Mouse (Mus musculus) ES-Bruce4 (cell line): Measurements from ENCODE around the gene Nkg7. TPM values are rescaled to one million over a fixed set of nuclear protein-coding genes. Genes with fewer than 3 reads are reported as not detected.

ENCODE experiments used
- H3K27ac ChIP-seq: 2 replicates; pipeline ENCODE4 v1.5.1; 2012; ENCODE audit warnings: low read length, inconsistent platforms; ENCODE audit not compliant: insufficient read depth
- H3K27me3 ChIP-seq: 2 replicates; pipeline ENCODE4 v1.6.1; 2012; ENCODE audit warnings: mild to moderate bottlenecking, low read length, inconsistent platforms; ENCODE audit not compliant: control insufficient read depth, poor library complexity, insufficient read depth, severe bottlenecking
- H3K36me3 ChIP-seq: 2 replicates; pipeline ENCODE4 v1.6.1; 2012; ENCODE audit warnings: inconsistent platforms, mild to moderate bottlenecking, low read length, moderate library complexity; ENCODE audit not compliant: control insufficient read depth, poor library complexity, insufficient read depth, severe bottlenecking
- H3K4me1 ChIP-seq: one replicate; pipeline ENCODE4 v1.8.1; 2011; ENCODE audit warnings: low read length; ENCODE audit not compliant: control insufficient read depth, insufficient read depth
- H3K4me3 ChIP-seq: 2 replicates; pipeline ENCODE4 v1.5.1; 2011; ENCODE audit warnings: low read depth, mild to moderate bottlenecking, low read length
- H3K9ac ChIP-seq: 2 replicates; pipeline ENCODE4 v1.6.1; 2012; ENCODE audit warnings: low read depth, mild to moderate bottlenecking, inconsistent platforms; ENCODE audit not compliant: poor library complexity, severe bottlenecking
- H3K9me3 ChIP-seq: replicated peaks from 2 replicates; pipeline ENCODE4 v1.6.1; 2012; ENCODE audit warnings: mild to moderate bottlenecking, low read length, inconsistent platforms; ENCODE audit not compliant: control insufficient read depth, poor library complexity, insufficient read depth, severe bottlenecking
- CTCF ChIP-seq: IDR thresholded peaks from one replicate; pipeline ENCODE4 v1.8.1; 2011; ENCODE audit warnings: low read depth, low read length
- EP300 ChIP-seq: IDR thresholded peaks from 2 replicates; pipeline ENCODE4 v1.6.1; 2011; ENCODE audit warnings: low read depth, low read length; ENCODE audit not compliant: insufficient read depth
- POLR2A ChIP-seq: IDR thresholded peaks from one replicate; pipeline ENCODE4 v1.8.1; 2011; ENCODE audit warnings: low read length; ENCODE audit not compliant: insufficient read depth
- polyA plus RNA-seq: library from polyadenylated mRNA; stranded (reverse); fragments of >200 nt; gene quantifications from 2 replicates; pipeline ENCODE4 v1.2.4, GENCODE M21; 2011; ENCODE audit warnings: low read depth; ENCODE audit not compliant: missing spikeins, insufficient read depth, insufficient read length

Gene Nkg7
- polyA plus RNA-seq, 1 experiment, result not detected

DNA sequence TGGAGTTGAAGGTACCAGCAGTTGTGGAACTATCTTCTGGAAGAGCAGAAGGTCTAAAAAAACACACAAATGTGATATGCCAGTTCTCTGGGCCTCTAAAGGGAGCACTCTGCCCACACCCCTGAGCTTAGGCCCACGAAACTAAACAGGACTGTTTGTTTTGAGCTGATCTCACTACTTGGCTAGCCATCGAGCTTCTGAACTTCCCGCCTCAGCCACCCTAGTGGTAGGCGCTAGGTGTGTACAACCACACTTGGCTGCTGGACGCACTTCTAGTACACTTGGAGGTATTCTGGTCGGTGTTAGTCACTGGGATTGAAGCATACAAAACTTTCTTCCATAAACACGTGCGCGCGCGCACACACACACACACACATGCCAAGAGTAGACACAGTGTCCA, 14.9 kb downstream of the Nkg7 start:
- H3K27me3 ChIP-seq, result no peaks in the 10 kb centered on the region
- no peak for TF ChIP-seq POLR2A
- TF ChIP-seq CTCF, result no peak
- no peak for TF ChIP-seq EP300
- peaks cover 5% of the 10 kb centered on the region for H3K9me3 ChIP-seq
- H3K4me1 ChIP-seq, result no peaks in the 10 kb centered on the region
- no peak overlapping the region for H3K9ac ChIP-seq
- no peaks in the 10 kb centered on the region for H3K36me3 ChIP-seq
- H3K4me3 ChIP-seq, result no peak overlapping the region
- no peak overlapping the region for H3K27ac ChIP-seq

DNA sequence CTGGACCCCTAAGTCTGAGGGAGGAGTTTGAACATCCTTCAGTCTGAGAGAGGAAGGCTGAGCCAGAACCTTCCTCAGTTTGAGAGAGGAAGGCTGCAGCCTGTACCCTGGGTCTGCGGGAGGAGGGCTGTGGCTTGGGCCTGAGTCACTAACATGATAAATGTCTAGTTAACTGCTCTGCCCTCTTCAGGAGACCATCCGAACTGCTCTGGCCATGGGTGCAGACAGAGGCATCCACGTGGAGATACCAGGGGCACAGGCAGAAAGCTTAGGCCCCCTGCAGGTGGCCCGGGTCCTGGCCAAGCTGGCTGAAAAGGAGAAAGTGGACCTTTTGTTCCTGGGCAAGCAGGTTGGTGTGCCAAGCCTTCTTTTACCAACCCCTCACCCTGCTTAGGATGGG, 15.7 kb downstream of the Nkg7 start:
- Histone ChIP-seq H3K27me3 (no peaks in the 10 kb centered on the region), H3K36me3 (no peaks in the 10 kb centered on the region)

DNA sequence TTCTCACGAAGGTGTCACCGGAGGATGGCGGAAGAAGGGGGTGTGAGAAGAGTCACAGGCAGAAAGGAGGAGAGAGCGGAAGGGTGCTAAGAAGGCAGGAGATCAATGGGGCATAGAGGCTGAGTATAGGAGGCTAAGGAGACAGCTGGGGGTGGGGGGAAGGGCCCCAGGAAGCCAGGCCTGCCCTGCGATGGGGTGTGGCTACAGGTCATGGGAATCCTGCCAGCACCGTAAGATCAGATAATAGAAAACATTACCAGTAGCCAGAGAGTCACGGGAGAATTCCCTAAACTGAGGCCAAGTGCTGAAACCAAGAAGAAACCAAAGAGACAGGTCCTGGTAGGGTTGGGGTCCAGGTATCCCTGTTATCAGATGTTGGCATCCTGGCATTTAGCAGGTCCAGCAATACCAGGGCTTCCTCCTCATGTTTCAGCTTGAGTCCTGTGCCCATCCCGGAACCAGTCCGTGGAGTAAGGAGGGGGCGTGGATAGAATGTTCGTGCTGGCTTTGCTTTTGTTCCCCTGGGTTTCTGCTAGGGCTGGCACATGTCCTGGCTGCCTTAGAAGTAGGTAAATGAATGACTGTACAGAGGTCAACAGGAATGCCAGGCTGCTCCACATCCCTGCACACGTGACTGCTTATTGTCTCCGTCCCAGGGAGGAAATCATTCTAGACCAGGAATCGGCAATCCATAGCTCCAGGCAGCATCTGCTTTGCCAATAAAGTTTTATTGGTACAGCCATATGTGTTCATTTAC, 16.9 kb downstream of the Nkg7 start:
- Histone ChIP-seq H3K4me1 (no peaks in the 10 kb centered on the region), H3K27ac (no peak overlapping the region), H3K9me3 (peaks cover 9% of the 10 kb centered on the region), H3K27me3 (no peaks in the 10 kb centered on the region), H3K36me3 (no peaks in the 10 kb centered on the region), H3K9ac (no peak overlapping the region), H3K4me3 (no peak overlapping the region)
- no peak for TF ChIP-seq CTCF

More for the DNA sequence above, 15.7 kb downstream of the Nkg7 start:
- TF ChIP-seq EP300 (no peak), CTCF (peak; percentile 45)
- no peaks in the 10 kb centered on the region for H3K4me1 ChIP-seq
- peaks cover 9% of the 10 kb centered on the region for H3K9me3 ChIP-seq
- H3K4me3 ChIP-seq, result no peak overlapping the region
- H3K27ac ChIP-seq, result no peak overlapping the region
- H3K9ac ChIP-seq, result no peak overlapping the region

DNA sequence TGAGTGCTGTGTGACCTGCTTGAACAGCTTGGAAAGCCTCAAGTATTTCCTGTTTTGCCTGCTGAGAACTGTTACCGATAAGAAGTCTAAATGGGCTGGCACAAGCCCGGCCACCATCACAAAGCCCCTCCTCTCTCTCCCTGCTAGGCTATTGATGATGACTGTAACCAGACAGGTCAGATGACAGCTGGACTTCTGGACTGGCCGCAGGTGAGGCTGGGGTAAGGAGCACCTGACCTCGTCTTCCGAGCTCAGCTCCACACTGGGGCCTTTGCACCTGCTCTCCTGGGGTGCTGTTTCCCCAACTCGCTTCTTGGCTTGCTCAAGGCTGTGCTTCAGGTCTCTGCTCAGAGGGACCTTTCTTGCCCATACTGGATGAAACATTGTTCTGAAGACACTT, 17.5 kb downstream of the Nkg7 start:
- peaks cover 9% of the 10 kb centered on the region for H3K9me3 ChIP-seq
- H3K4me1 ChIP-seq, result no peaks in the 10 kb centered on the region
- H3K36me3 ChIP-seq, result no peaks in the 10 kb centered on the region
- H3K27ac ChIP-seq, result no peak overlapping the region
- H3K4me3 ChIP-seq, result no peak overlapping the region
- no peak overlapping the region for H3K9ac ChIP-seq
- TF ChIP-seq CTCF, result no peak
- TF ChIP-seq EP300, result no peak
- TF ChIP-seq POLR2A, result no peak
- no peaks in the 10 kb centered on the region for H3K27me3 ChIP-seq

DNA sequence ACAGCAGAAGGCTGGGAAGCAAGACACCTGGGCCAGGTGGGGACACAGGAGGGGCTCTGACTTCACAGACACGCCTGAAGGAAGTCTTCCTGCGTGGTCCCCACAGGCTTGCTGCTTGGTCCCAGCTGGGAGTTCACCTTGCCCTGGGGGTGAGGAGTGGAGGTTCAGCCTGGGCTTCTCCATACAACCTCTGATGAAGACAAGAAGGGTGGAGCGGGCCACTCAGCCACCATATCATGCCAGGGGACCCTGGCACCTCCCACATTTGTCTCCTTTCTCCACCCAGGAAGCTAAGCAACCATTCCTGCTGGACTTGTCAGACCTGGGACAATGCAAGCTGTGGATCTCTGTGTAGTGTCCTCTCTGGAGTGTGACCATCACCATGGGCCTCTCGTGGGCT, 26.0 kb downstream of the Nkg7 start, which contains the start of gene Vsig10l:
Gene Vsig10l (plus strand): TSS at position 301 of the 400 bp plus-strand sequence.
- H3K27me3 ChIP-seq, result no peaks in the 10 kb centered on the region
- no peaks in the 10 kb centered on the region for H3K36me3 ChIP-seq
- H3K9ac ChIP-seq, result no peak within 1 kb of the TSS
- TF ChIP-seq EP300 (no peak), POLR2A (no peak), CTCF (no peak)
- no peak within 1 kb of the TSS for H3K27ac ChIP-seq
- no peak within 1 kb of the TSS for H3K4me3 ChIP-seq
- no peaks in the 10 kb centered on the region for H3K4me1 ChIP-seq
- no peaks in the 10 kb centered on the region for H3K9me3 ChIP-seq

DNA sequence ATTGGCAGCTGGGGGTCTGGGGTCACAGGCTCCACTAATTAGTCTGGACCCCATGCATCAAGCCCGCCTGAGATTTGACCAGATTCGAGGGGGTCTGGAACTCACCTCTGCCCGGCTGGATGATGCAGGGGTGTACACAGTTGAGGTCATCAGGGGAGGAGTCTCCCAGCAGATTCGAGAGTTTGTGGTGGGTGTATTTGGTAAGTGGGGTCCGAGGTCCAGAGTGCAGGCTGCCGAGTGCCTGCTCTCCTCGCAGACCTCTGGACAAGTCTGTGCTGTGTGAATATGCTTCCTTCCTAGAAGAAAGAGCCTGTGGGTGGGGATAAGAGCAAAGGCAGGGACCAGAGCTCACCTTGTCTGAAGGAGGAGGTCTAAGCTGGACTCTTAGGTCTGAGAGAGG, 27.1 kb downstream of the Nkg7 start:
- TF ChIP-seq POLR2A (no peak), CTCF (no peak), EP300 (no peak)
- no peaks in the 10 kb centered on the region for H3K36me3 ChIP-seq
- no peaks in the 10 kb centered on the region for H3K27me3 ChIP-seq
- no peak overlapping the region for H3K4me3 ChIP-seq
- no peaks in the 10 kb centered on the region for H3K4me1 ChIP-seq
- H3K27ac ChIP-seq, result no peak overlapping the region
- no peak overlapping the region for H3K9ac ChIP-seq
- no peaks in the 10 kb centered on the region for H3K9me3 ChIP-seq
